16 mouse cellular contexts compared by ENCODE assay signal in the genomic region with DNA sequence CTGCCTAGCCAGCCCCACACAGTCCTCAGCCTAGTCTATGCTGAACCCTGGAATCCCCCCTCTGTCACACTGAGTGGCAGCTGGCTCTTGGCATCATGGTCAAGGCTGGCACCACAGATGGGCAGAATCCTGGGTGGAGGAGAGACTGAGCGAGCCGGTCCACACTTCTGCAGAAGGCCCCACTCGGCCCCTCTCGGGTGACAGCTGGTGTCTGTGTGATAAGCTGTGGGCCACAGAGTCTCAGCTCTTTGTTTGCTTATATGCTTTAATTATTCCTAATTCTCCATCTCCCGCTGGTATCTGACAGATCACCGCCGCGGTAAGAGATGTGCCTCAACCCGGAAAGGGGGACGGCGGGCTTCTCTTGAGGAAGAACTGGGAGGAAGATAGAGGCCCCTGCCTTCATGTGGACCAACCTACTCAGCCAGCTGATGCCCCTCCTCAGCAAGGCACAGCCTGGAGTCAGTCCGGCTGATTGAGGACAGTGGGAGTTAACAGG.
DNase-seq lines count a peak whose midpoint lies in the region; ATAC-seq and TF ChIP-seq lines count a peak whose summit lies in the region.
"Had no signal": no experiment of that assay in that cellular context is flagged by ENCODE, and none has a peak within 500 bp of the region (broad histone marks: within the 10 kb centered on the region; RNA-seq: fewer than 3 reads in every experiment).

No protein-coding gene starts in this region.

- no peak for DNase-seq in layer of hippocampus, adult 2 months (ENCODE audit: low spot score in 2 of 2)
- DNase-seq in layer of hippocampus, adult 9-11 months = no peak
- peak; percentile 82 for DNase-seq in forebrain, embryonic 14.5 days (ENCODE audit: low spot score)
- peak; percentile 72 for DNase-seq in hindbrain, postnatal 0 days (ENCODE audit: low spot score)
- DNase-seq in spleen, postnatal 36 days (ENCODE audit: low spot score in 2 of 2) = no peak
- no peak for DNase-seq in lung, adult 2 months
- DNase-seq: cerebellum, adult 11-12 months; heart, adult 11 months; kidney, postnatal 14 days; layer of hippocampus, postnatal 36 days; lung, postnatal 14 days; right cerebral cortex, postnatal 25 days; thymus, postnatal 4 days had no signal

- no peaks in the 10 kb centered on the region for H3K36me3 ChIP-seq in forebrain, embryonic 14.5 days (ENCODE audit: control insufficient read depth, insufficient read depth, low read length)
- no peaks in the 10 kb centered on the region for H3K36me3 ChIP-seq in hindbrain, postnatal 0 days (ENCODE audit: insufficient read depth, low read length)
- H3K36me3 ChIP-seq in neural tube, embryonic 13.5 days = no peaks in the 10 kb centered on the region
- no peaks in the 10 kb centered on the region for H3K36me3 ChIP-seq in liver, embryonic 12.5 days
- H3K36me3 ChIP-seq: limb, embryonic 15.5 days had no signal

- no peak for TF ChIP-seq POLR2A in lung, adult 2 months (IDR thresholded peaks at IDR 0.05; ENCODE audit: borderline replicate concordance, extremely low read depth, low read depth, low read length)

- 0 out of 2 replicates have a peak overlapping the region, but pooled peaks have one; percentile 5 for H3K27ac ChIP-seq in layer of hippocampus, adult 2 months
- peak overlapping the region; percentile 95 for H3K27ac ChIP-seq in forebrain, embryonic 14.5 days (ENCODE audit: low read depth, low read length)
- peak overlapping the region; percentile 74 for H3K27ac ChIP-seq in hindbrain, postnatal 0 days
- peak overlapping the region; percentile 89 for H3K27ac ChIP-seq in neural tube, embryonic 13.5 days (replicated peaks)
- H3K27ac ChIP-seq in liver, embryonic 12.5 days = no peak overlapping the region
- H3K27ac ChIP-seq: limb, embryonic 15.5 days had no signal

- H3K4me1 ChIP-seq in forebrain, embryonic 14.5 days (ENCODE audit: control insufficient read depth, insufficient read depth, low read length) = peaks cover 22% of the 10 kb centered on the region
- H3K4me1 ChIP-seq in hindbrain, postnatal 0 days (ENCODE audit: insufficient read depth, low read length) = peaks cover 5% of the 10 kb centered on the region; the same call in 1 of the 2 replicates
- peaks cover 43% of the 10 kb centered on the region for H3K4me1 ChIP-seq in neural tube, embryonic 13.5 days (replicated peaks)
- no peaks in the 10 kb centered on the region for H3K4me1 ChIP-seq in lung, adult 2 months (ENCODE audit: control insufficient read depth, insufficient read depth, low read length)
- 0 out of 2 replicates have a peak, but pooled peaks cover 3% of the 10 kb centered on the region for H3K4me1 ChIP-seq in liver, embryonic 12.5 days

- no peak for TF ChIP-seq CTCF in layer of hippocampus, adult 2 months (conservative IDR thresholded peaks at IDR 0.05)
- no peak for TF ChIP-seq CTCF in hindbrain, postnatal 0 days (IDR thresholded peaks at IDR 0.05; ENCODE audit: low read depth)
- no peak for TF ChIP-seq CTCF in lung, adult 2 months (IDR thresholded peaks at IDR 0.05; ENCODE audit: insufficient read depth, low read length)

- peak overlapping the region; percentile 29; the same call in 1 of the 2 replicates for H3K9ac ChIP-seq in forebrain, embryonic 14.5 days (ENCODE audit: low read length)
- H3K9ac ChIP-seq in hindbrain, postnatal 0 days (replicated peaks; ENCODE audit: low read length) = no peak overlapping the region
- peak overlapping the region; percentile 49; the same call in 1 of the 2 replicates for H3K9ac ChIP-seq in neural tube, embryonic 13.5 days
- no peak overlapping the region for H3K9ac ChIP-seq in liver, embryonic 12.5 days
- H3K9ac ChIP-seq: limb, embryonic 15.5 days had no signal

- H3K9me3 ChIP-seq in forebrain, embryonic 14.5 days (replicated peaks; ENCODE audit: control insufficient read depth, low read length) = no peaks in the 10 kb centered on the region
- H3K9me3 ChIP-seq in hindbrain, postnatal 0 days (ENCODE audit: low read length) = no peaks in the 10 kb centered on the region
- no peaks in the 10 kb centered on the region for H3K9me3 ChIP-seq in neural tube, embryonic 13.5 days
- no peaks in the 10 kb centered on the region for H3K9me3 ChIP-seq in liver, embryonic 12.5 days (replicated peaks)
- H3K9me3 ChIP-seq: limb, embryonic 15.5 days had no signal

- no peaks in the 10 kb centered on the region for H3K27me3 ChIP-seq in forebrain, embryonic 14.5 days (replicated peaks; ENCODE audit: control insufficient read depth, insufficient read depth, low read length)
- H3K27me3 ChIP-seq in hindbrain, postnatal 0 days (ENCODE audit: insufficient read depth, low read length) = 0 out of 2 replicates have a peak, but pooled peaks cover 2% of the 10 kb centered on the region
- H3K27me3 ChIP-seq in neural tube, embryonic 13.5 days = no peaks in the 10 kb centered on the region
- no peaks in the 10 kb centered on the region for H3K27me3 ChIP-seq in liver, embryonic 12.5 days (replicated peaks)
- H3K27me3 ChIP-seq: limb, embryonic 15.5 days had no signal

- WGBS in forebrain, embryonic 14.5 days = 32% methylated on average over 12 of the region's 12 CpGs
- WGBS in hindbrain, postnatal 0 days = 31% methylated on average over 12 of the region's 12 CpGs
- 34% methylated on average over 12 of the region's 12 CpGs for WGBS in neural tube, embryonic 13.5 days
- 84% methylated on average over 12 of the region's 12 CpGs for WGBS in lung, adult 2 months
- whole genome bisulfite sequencing in liver, embryonic 12.5 days (ENCODE audit: insufficient replicate concordance) = 71% methylated on average over 12 of the region's 12 CpGs

- peak; percentile 89 for ATAC-seq in forebrain, embryonic 14.5 days
- peak; percentile 71 for ATAC-seq in hindbrain, postnatal 0 days
- peak; percentile 47 for ATAC-seq in neural tube, embryonic 13.5 days (ENCODE audit: low read depth)
- ATAC-seq in liver, embryonic 12.5 days = no peak

- H3K4me3 ChIP-seq in layer of hippocampus, adult 2 months = no peak overlapping the region
- no peak overlapping the region for H3K4me3 ChIP-seq in forebrain, embryonic 14.5 days (ENCODE audit: low read depth, low read length)
- H3K4me3 ChIP-seq in hindbrain, postnatal 0 days (ENCODE audit: low read length) = no peak overlapping the region
- no peak overlapping the region for H3K4me3 ChIP-seq in neural tube, embryonic 13.5 days
- no peak overlapping the region for H3K4me3 ChIP-seq in lung, adult 2 months (replicated peaks; ENCODE audit: extremely low read depth, low read depth, low read length)
- no peak overlapping the region for H3K4me3 ChIP-seq in liver, embryonic 12.5 days
- H3K4me3 ChIP-seq: limb, embryonic 15.5 days had no signal

- H3K4me2 ChIP-seq in forebrain, embryonic 14.5 days (ENCODE audit: low read length) = peak overlapping the region; percentile 23
- H3K4me2 ChIP-seq in hindbrain, postnatal 0 days (ENCODE audit: low read depth, low read length) = no peak overlapping the region
- H3K4me2 ChIP-seq in neural tube, embryonic 13.5 days = no peak overlapping the region
- H3K4me2 ChIP-seq in liver, embryonic 12.5 days = no peak overlapping the region
- H3K4me2 ChIP-seq: limb, embryonic 15.5 days had no signal

Comparison
In these comparisons a context has a peak if more than half of its experiments do, and no peak if none do; other contexts are left out.
1. DNase-seq: peak in forebrain, embryonic 14.5 days (single experiment) and hindbrain, postnatal 0 days (single experiment); none in layer of hippocampus, adult 2 months (0 of 2), layer of hippocampus, adult 9-11 months (single experiment), spleen, postnatal 36 days (0 of 2) and lung, adult 2 months (single experiment).
2. H3K9ac ChIP-seq: peak in forebrain, embryonic 14.5 days (single experiment) and neural tube, embryonic 13.5 days (single experiment); none in hindbrain, postnatal 0 days (single experiment) and liver, embryonic 12.5 days (single experiment).